Mouse (Mus musculus) thymus, postnatal 0 days (tissue): ENCODE results near the gene Zhx3. TPM values are rescaled to one million over a fixed set of nuclear protein-coding genes. Genes with fewer than 3 reads are reported as not detected.

ENCODE experiments used
- DNase-seq: peaks from one replicate; pipeline ENCODE4 v3.0.0-alpha.2; 2015; ENCODE audit warnings: low spot score
- polyA plus RNA-seq: library from polyadenylated mRNA; unstranded; fragments of >200 nt; fragmentation: Nextera tagmentation; extraction: Ambion mirVana; gene quantifications from 2 replicates; pipeline ENCODE4 v1.2.1, GENCODE M21; 2015

Gene Zhx3
- polyA plus RNA-seq, 1 experiment from 2014 or later = 7.4 TPM

DNA sequence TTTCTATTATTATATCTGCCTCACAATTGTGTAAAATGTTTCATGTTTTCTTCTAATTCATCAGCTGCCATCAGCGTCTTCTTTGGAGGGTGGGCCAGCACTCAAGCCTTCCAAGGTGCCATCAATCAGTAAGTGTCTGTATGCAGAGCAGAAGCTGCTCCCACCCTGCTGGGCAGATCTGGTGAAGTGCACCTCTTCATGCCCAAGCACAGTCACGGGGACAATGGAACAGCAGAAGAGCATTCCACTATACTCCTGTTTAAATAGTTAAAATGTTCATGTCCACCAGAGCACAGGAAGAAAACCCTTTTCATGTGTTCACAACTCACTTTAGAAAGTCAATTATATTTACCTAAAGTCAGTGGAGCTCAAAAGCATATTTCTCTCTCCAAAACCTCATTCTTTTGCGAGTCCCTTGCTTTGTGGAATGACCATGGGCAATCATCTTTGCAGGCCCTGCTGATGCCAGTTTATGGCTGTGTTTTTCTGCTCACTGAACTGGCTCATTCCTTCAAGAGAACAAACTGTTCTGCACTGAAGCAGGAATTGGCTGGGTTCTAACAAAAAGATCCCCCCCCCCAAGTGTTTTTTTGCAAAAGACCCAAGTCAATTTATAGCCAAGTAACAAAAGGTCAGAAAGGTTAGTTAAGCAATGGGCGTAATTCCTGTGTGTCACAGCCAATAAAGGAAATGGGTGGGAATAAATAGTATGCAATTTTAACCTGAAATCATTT is 67.8 kb downstream of the Zhx3 start:
- DNase-seq = no peak

DNA sequence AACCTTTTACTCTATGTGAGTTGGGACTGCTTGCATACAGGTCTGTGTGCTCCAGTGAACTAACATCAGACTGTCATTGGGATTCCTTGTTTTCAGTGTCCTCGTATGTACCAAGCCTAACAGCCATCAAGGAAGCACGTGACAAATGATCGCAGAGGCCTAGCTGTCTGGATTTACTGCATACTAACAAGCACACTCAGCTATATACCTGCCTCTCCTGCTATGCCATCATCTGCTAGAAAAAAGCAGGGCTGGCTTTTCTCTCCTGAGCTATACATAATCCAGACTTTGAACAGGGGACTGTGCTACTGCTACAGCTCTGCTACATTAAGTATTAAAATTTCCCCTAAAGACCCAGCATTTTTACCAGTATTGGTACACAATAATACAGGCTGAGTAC is 70.5 kb downstream of the Zhx3 start:
- no peak for DNase-seq

DNA sequence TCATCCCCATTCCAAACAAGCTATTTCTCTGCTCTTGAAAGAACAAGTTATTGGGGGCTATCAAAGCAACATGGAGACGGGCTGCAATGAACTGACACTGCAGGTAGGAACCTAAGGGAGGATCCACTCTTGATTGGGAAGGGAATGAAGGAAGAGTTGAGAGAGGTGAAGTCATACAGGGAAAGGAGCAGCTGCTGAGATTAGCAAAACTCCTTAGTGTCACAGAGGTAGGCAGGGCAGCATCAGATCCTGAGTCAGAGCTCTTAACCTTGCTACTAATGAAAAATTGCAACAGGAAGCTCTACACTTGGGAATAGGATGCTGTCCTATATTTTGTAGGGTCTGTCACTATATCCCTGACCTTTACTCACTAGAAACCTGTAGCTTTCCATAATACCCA is 71.8 kb downstream of the Zhx3 start:
- DNase-seq = no peak

DNA sequence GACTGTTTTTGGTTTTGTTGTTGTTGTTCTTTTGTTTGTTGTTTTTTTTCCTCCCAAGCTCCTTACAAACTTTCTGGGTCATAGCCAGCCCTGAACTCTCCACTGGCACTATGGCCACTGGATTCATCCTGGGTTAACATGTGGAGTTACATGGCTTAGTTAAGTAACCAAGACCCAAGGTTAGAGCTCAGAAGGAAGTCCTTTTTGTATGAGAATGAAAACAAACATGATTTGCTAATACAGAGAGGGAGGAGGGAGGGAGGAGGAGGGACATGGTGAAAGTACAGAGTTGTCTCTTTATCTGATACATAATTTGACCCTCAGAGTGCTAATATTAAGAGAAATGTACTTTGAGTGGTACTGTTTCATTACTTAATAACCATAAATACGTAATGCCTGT is 74.6 kb downstream of the Zhx3 start:
- no peak for DNase-seq

DNA sequence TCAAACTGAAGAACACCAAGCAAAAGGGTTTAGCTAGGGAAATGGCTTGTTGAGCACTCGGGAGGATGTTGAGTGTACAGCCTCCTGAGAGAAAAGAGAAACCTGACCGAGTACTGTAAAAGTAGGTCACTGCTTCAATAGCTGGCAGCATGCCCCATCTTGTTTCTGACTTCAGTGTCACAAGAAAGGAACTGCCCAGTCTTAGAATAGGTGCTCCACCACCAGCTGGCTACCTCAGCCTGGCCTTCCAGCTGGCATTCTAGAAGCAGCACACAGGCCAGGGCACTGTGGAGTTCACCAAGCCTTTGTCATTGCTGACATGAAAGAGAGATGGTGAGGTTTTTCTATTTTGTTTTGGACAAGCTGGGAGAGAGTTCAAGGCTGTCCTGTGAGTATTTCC is 75.8 kb downstream of the Zhx3 start:
- peak; percentile 38 for DNase-seq

DNA sequence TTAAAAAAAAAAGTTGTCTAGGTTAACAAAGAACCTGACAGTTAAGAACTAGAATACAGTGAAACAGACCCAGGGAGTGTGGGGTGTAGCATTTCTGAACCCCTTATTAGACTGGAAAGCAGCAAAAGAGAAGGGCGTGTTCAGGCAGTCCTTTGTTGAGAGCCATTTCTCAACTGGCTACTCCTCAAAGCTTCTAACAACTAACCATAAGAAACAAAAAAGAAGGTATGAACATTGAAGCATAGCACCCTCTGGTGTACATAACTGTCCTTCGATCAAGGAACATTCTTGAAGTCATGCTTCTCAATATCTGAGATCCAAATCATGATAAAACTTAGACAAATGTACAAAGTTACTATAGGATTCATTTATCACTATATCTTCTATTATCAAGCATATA is 79.7 kb downstream of the Zhx3 start:
- DNase-seq = peak; percentile 25

DNA sequence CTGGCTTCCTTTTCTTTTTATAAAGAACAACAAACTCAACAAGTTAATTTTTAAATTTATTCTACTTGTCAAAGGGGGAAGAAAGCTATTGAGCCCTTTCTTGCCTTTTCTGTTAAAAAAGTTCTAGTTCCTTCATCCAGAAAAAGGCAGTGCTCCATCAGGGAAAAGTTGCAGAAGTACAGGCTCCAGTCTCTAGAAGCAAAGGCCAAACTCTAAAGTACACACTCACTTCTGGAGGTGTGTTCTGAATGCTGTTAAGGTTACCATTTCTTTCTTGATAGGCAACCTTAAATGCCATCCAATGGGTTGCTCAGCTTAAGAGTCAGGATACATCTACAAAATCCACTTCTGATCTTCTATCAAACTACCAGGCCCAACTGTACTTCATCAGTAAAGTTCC is 83.1 kb downstream of the Zhx3 start:
- no peak for DNase-seq

DNA sequence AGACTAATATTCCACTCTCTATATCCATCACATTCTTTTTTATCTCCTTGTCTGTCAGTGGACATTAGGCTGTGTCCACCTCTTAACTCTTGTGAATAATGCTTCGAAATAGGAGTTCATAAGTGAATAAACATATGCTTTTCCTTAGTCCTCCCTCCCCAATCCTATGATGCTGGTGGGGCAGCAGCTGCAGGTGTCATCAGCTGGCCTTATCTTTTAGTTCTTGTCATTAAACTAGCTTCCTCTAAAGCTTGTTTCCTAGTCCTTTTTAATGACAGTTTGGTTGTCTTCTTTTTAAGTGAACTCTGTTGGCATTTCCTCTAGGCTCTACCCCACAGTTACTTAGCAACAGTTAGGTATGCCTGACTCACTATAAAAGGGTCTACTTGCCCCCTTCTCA is 83.8 kb downstream of the Zhx3 start:
- no peak for DNase-seq

DNA sequence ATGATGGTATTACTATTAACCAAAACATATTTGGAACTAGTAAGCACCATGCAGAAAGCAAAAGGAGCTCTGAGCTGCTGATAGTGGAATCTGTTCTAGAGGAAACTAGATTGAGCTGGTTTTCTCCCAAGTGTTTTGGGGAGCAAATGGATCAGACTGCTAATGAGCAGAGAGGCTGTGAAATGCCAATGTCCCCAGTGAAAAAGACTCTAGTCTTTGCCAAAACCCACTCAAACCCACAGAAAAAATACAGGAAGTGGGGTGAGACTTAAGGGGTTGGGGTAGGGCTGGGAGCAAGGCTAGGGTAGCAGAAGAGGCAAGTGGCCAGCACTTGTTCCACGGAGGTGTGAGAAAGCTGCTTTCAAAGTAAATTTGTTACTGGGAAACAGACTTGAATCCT is 86.5 kb downstream of the Zhx3 start:
- no peak for DNase-seq

DNA sequence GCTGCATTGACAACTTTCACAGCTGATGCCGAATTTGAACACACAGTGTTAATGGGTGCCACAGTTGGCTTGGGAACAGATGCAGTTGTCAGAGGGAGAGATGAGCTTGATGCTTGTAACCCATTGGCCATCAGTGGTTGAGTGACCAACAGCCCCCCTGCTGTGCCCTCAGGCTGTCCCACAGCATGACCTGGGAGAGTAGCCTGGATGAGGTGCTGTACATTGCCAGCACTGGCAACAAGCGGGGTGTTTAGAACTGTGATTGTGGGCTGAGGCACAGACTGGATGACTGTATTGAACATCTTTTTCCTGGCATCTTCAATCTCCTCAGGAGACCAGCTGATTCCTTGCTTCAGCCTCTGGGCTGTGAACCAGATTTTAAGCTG is 92.0 kb downstream of the Zhx3 start:
- no peak for DNase-seq

DNA sequence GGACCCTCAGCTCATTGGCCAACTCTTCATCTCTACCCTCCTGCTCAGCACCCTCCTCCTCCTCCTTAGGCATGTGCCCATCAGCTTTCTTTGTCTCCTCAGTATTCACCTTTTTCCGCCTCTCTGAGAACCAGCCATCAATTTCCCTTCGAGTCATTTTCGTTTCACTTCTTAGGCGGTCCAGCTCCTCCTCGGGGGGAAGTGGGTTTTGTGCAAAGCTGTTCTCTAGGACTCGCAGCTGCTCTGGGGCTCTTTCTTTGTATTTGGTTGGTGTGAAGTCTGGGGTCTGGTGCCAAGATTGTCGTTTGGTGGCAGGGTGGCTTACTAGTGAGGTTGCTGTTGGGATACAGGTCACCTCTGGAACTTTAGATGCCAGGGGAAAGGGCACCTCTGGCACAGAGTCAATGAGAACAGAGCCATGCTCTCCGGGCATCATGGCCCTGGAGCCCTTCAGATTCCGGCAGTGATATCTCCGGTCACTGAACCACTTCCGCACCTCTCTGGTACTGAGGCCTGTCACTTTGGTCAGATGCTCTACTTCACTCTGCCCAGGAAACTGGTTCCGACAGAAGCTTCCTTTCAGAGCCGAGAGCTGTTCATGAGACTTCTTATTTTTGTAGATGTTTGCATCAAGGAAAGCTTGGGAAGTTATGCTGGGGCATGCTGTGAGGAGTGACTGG is 92.5 kb downstream of the Zhx3 start:
- DNase-seq = peak; percentile 64

DNA sequence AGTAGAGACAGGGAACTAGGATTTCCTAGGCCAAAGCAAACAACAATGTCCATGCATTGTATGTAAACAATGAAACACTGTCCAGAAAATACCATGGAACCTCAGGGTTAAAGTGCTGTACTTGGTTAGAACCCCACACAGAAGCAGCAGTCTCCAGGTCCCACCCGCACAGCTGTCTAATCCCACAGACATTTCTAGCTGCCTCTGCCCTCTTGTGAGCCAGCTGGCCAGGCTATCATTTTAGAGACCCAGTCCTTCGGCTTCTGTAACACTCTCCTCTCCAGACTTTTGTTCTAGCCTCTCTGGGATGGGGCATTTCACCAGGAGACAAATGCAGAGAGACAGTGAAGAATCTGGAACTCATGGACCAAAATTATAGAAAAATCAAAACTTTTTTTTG is 94.8 kb downstream of the Zhx3 start:
- DNase-seq = no peak

DNA sequence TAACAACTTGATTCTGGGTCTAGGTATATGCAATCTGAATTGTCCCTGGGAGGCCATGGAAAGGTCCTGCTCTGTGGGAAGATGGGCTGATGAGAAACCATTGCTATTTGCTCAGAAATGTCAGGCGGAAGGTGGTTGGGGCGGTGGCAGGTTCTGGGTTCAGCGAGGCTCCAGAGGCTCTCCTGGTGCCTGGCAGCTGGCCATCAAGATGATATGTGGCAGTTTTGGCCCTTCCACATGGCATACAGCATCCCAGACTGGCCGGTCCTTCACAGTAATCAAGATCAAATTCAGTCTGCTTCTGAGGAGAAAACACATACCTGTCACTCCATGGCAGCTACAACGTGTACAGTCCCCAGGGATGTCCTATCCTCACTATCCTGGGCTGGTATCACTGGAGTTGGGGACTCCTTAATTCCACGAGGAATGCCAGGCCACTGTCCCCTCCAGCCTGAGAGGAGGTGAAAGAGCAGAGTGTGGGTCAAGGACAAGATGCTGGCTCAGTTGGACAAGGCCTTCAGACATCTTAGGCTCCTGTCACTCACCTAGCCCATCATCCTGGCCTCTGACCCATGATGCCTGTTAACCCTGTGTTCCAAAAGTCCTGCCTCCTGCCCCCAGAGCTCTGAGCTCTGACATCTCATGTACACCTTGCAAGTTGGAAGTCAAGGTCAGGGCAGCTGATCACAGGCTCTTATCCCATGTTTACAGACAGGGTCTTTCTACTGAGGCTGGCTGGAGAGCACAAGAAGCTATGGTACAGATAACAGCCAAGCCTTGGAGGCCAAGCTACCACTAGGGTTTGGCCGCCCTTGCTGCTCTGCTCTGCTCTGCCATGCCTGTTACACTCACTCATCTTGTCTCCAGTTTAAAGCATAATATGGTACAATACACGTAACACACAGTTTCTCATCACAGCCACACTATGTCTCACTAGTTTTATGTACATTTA is 101.2 kb downstream of the Zhx3 start:
- no peak for DNase-seq

DNA sequence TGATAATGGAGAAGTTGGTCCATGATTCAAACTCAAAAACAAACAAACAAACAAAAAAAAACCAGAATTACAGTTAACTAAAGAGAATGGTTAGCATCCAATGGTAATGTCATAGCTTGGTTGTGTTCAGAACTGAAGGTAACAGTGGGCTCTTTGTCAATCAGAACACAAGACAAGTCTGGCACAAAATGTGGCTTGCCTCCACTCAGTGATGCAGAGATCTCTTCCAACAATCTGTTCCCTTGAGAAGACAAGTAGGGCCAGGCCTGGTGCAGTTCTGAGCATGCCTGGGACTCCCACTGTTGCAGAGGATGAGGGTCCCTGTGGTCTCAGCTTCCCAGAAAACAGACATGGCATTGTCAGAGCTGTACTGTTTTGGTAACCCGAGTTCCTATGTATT is 101.9 kb downstream of the Zhx3 start:
- DNase-seq = no peak

DNA sequence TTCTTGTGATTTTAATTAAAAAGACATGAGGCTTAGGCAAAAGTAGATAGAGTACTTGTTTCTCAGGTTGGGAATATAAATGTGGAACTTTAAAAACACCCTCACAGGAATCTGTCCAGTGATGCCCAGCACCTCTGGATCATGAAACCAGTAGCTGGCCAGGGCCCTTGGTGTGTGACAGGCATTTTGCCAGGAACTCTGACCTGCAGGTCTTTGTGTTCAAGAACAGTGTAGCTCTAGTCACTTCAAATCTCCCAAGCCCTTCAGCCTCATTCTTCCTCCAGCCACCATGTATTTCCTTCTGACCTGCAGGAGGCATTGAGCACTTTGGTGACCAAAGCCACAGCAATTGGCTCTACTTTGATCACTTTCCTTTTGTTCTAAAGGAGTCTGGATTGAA is 102.4 kb downstream of the Zhx3 start:
- DNase-seq = no peak

DNA sequence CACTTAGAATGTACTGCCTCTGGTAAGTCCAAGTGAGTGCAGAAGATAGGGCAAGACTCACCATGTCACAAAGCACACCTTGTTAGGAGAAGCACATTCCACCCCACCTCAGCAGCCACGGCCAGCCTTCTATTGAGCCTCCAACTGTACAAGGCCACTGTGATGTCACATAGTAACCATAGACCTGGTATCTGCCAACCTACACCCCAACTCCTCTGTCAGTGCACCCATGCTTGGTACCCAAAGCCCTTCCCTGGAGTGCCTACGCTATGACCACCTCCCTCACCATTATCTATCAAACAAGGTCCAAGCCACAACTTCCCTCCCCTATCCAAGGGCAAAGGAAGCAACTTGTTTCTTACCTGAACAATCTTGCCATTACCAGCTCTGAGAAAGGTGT is 103.8 kb downstream of the Zhx3 start:
- DNase-seq = no peak

DNA sequence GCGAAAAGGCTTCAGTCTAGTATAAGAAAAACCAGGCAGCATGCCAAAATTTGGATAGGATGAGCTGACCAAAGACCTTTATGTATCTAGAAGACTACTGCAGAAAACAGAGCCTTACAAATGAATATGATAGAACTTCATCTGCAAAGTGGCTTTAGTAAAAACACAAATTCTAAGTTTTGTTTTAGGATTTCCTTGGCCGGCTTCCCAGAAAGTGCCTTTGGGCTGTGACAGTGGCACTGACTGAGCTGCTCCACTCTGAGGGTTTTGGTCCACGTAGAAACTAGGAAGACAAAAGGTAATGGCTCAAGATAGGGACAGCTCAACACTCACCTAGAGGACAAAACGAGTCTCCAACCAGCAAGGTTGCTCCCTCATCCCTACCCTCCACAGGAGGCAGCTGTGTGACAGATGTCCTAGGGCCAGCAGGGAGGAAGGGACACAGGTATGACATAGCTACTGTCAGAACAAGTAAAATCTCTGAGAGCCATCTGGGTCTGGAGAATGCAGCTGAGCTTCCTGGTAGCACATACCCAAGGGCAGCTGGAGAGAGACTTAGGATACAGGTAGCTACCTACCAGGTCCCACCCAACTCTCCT is 104.6 kb downstream of the Zhx3 start:
- no peak for DNase-seq

DNA sequence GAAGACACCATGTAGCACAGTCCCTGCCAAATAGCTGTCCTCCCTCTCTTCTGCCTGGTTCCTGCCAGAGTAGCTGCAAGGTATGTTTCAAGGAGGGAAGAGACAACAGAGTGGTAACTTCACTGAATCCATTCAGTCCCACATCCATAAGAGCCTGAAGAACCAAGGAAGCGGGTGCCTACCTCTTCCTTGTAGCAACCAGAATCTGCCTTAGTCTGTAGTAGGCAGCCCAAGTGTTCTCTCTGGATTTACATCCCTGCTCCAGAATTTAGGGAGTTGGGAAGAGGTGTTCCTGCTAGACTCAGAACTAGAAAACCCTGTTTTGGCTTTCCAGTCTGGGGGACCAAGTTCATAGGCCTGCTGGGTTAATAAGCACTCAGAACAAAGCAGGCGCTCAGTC is 105.6 kb downstream of the Zhx3 start:
- no peak for DNase-seq

DNA sequence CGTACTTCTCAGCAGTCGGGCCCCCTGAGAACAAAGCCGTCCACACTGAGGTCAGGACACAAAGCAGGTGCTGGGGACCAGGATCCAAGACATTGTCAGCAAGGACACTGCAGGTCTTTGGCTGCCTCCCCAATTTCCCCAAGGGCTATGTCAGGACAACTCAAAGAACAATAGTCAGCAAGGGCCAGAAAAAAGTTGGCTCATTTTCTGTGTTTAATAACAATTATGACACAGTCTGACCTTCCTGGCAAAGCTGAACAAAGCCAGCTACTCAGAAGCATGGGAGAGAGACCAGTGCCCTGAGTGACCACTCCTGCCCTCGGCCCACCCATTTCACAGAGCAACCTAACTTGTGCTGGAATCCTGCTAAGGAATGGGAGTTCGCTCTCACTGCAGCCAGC is 106.4 kb downstream of the Zhx3 start:
- no peak for DNase-seq

DNA sequence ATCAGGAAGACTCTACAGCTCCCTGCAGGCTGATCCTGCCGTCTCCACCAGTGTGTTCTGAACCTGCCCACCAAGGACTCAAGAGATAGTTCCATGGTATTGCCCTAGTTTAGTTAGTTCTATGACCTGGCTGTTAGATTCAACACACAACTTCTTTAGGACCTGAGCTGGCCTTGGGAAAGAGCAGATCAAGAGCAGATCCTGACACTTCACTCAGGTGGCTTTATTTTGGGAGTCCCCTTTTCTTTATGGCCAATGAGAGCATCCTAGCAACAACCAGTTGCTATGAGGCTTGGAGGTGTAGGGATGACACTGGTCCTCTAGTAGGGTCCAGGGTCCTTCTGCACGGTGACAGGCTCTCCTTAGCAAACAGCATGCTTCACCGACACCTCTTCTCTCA is 107.7 kb downstream of the Zhx3 start:
- DNase-seq = no peak

DNA sequence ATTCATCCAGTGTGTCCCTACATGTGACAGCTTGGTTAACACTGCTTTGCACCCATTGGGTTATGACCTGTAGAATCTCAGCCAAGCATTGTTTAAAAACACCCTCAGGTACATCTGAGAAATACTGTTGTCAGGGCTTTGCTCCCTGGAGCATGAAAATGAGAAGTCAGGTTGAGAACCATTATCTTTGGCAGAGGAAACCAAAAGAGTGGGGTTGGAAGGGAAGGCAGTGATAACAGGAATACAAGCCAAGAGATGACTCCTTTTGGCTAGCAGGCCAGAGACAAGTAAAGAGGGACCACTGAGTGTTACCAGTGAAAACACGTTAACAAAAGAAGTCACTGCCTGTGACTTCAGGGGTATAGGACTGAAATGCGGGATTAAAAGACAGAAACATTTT is 108.4 kb downstream of the Zhx3 start:
- DNase-seq = no peak

DNA sequence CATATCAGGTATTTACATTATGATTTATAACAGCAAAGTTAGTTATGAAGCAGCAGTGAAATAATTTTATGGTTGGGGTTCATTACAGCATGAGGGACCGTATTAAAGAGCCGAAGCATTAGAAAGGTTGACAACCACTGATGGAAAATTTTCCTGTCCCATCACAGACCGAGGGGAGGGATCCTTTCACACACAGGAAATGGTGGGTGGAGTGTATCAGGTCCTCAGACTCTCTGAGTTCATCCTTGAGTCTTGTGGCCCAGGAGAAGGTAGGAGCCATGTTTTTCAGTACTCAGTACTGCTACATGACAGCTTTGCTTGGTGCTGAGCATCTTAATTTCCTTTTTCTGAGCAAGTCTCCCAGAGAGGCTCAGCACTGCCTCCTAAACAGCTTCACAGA is 109.0 kb downstream of the Zhx3 start:
- no peak for DNase-seq
